Mouse (Mus musculus): ENCODE data around the gene Tmed10. TPM values are rescaled to one million over a fixed set of nuclear protein-coding genes. Genes with fewer than 3 reads are reported as not detected.

Gene Tmed10
- total RNA-seq, 2 experiments from 2014 or later, result 146 to 156 TPM

DNA sequence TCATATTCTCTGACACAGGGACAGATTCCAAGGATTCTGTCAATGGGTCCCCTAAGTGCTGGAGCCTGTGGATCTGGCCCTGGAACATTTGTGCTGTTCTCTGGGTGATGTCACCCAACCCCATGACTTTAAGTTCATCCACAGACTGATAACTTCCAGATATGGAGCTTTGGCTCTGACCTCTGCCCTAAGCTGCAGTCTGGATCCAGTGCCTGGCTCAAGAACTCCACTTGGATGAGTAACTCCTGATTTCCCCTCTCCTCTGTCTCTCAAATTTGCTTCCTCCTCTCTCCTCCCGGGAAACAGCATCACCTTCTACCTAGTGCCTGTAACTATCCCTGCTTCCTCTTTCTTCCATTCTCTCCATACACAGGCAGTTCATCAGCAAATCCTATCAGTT, 5.7 kb upstream of the Tmed10 start:
- DNase-seq (ENCODE audit: low spot score in 2 of 2), result no peak

DNA sequence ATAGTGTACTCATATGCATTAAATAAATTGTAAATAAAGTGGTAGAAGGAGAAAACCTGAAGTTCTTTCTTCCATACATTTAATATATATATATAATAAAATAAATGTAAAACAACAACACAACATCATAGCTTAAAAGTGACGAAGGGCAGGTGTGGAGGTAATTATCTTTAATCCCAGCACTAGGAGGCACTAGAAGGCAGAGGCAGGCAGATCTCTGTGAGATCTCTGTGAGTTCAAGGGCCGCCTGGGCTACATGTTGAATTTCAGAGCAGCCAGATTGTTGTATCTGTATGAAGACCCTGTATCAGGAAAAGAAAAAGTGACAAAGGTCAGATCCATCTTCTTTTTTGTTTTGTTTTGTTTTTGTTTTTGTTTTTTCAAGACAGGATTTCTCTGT, 3.6 kb upstream of the Tmed10 start:
- no peak for DNase-seq (ENCODE audit: low spot score in 2 of 2)

DNA sequence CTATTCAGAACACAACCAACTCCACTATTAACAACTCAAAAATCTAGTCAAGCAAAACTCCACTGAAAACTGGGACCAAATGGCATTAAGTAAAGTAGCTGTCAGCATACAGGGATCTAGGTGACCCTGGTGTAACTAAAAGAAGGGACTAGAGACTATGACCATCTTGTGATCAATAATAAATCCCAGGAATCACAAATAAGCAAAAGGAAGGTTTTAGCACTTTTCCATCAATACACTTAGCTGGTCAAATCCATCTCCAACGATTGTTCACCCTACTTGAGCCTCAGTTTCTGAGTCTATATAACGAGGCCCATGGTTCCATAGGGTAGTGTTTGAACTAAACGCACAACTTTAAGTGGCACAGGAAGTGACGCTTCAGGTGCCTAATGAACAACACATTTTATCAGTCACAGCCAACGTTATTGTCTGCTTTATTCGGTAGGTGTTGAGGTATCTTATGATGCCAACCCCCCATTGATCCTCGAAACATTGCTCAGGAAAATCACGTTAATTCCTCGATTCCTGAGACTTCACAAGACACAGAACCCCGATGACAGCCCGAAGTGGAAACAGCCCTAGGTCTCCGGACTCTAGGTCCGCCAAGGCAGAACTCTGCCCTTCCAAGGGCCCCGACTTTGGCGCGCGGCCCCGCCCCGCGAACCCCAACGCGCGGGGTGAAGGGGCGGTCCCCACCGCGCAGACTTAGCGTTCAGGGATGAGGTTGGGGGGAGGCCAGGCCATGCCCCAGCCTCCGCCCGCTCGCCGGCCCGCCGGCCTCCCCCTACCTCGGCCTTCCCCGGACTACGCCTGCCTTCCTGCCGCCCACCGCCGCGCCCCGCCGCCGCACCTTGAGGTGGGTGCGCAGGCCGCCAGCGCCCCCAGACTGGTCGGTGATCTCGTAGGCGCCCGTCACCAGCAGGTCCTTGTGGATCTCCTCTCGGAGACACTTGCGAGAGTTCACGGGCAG, 771 bp downstream of the Tmed10 start:
- peak in 1 of 2 experiments; percentile 64 for DNase-seq (ENCODE audit: low spot score in 2 of 2)

DNA sequence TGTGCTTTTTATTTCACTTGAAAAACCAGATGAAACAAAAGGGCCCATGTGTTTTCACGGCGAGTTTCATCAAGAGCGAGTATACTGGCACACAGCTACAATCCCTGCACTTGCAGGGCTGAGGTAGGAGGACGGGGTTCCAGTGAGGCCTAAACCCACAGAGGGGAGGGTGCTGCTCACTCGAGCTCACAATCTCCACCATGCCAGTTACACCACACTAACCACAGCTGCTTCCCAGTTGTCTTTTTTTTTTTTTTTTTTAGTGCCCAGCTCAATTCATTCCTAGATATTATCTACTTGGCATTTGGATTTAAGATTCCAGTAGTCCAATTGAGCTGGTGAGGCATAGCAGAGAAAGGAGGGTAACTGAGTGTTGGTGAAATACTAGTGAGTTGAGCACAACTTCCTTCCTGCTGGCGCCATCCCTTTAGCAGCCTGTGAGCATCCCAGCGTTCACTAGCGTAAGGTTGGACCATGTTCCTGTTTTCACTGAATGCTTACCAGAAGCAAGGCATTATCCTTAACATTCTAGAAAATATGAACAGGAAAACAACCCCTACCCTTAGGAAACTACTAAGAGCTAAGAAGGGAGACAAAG, 2.5 kb downstream of the Tmed10 start:
- DNase-seq (ENCODE audit: low spot score in 2 of 2), result no peak

DNA sequence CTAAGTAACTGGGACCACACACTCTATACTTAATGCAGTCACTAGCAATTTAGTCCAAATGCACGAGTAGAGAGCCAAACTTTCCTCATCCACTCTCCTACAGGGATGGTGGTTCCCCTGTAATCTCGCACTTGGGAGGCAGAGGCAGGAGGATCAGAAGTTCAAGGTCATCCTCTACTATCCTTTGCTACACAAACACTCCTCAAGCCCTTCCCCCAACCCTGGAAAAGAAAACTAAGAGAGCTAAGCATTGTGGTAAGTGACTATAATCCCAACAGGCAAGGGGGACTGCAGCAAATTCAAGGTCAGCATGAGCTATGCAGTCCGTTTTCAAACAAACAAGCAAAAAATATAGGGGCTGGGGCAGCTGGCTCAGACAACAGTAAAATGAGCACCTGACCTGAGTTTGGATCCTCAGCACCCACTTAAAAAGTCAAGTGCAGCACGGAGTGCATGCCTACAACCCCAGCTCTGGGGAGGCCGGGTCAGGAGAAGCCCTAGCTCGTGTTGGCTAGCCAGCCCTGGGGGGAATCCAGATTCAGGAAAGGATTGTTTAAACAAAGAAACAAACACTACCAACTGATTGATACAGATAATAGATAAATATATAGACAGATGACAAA, 6.1 kb downstream of the Tmed10 start:
- DNase-seq (ENCODE audit: low spot score in 2 of 2), result no peak

DNA sequence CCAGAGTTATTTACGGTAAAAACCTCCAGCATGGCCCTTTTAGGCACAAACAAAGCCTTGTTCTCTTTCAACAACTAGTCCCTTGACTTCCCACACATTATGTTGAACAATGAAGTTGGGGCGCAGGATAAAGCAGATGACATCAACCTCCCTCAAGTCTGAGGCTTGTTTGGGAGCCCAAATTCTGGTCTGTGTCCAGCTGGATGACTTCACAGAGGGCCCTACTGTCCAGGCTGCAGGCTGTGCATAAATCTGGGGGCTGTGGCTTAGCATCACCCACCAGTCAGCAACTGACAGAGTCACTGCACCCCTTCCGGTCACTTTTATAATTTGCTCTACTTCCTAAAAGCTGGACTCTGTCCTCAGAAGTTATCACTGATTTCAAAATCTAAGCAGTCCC, 8.4 kb downstream of the Tmed10 start:
- peak; percentile 22 to 56 for DNase-seq (ENCODE audit: low spot score in 2 of 2)

DNA sequence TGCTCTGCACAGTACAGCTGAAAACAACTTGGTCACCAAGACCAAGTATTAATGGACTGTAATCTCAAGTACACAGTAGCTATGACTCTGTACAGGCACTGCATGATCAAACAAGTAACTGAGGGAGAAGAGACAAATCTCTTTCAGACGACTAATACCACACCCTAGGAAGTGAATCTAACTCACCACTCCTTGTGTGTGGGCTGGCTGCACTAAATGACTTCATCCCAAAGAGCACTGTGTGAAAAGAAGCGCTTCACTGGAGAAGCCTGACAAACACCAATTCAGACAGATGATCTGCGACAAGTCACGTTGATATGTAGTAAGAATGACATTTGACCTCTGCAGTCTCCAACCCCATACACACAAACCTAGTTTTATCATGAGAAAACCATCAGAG, 12.1 kb downstream of the Tmed10 start:
- DNase-seq (ENCODE audit: low spot score in 2 of 2), result no peak

DNA sequence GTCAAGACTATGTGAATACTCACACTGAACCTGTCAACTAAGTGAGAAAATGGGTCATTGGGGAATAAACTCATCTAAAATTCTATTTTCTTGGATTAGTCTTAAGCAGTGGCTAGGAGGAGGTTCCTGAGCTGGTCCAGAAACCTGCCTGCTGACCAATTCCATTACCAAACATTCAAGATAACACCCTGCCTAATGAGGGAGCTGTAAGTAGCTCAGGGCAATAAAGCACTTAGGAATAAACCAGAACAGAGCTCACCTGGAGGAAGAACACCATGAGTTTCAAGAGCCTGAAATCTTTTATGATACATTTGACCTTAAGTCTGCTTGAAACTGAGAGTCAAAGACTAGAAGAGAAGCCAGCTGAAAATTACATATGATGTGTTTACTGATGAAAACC, 13.1 kb downstream of the Tmed10 start:
- no peak for DNase-seq (ENCODE audit: low spot score in 2 of 2)

DNA sequence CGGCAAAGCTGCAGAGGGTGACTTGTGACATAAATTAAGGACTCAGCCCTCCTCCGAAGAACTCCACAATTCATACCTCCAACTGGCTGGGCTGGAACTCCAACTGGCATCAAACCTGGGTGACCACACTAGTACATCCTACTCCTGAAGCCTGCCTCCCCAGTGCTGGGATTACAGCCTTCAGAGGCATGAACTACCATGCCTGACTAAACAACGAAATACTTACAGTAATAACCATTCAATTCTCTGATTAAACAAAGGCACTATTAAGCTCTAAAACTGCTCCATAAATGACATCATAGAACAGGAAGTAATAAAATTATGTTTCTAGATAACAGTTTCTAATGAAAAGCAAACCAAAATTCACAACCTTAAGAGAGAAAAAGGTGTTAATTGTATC, 13.5 kb downstream of the Tmed10 start:
- DNase-seq (ENCODE audit: low spot score in 2 of 2), result no peak

DNA sequence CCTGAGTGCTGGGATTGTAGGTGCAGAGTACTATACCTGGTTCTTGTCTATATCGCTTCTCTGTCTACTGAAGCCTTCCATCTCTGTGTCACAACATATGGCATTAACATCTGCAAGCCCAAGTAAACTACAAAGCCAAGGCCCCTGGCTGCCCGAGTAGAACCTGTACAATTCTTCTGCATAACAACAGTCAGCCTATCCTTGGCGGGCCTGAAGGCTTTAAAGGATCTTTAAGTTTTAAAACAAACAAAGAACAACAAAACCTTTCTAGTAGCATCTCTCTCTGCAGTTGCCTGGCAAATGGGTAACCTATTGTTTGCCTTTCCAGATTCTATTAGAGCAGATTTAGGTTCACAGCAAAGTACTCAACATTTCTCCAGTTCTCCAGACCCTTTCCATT, 20.6 kb downstream of the Tmed10 start:
- DNase-seq (ENCODE audit: low spot score in 2 of 2), result no peak

DNA sequence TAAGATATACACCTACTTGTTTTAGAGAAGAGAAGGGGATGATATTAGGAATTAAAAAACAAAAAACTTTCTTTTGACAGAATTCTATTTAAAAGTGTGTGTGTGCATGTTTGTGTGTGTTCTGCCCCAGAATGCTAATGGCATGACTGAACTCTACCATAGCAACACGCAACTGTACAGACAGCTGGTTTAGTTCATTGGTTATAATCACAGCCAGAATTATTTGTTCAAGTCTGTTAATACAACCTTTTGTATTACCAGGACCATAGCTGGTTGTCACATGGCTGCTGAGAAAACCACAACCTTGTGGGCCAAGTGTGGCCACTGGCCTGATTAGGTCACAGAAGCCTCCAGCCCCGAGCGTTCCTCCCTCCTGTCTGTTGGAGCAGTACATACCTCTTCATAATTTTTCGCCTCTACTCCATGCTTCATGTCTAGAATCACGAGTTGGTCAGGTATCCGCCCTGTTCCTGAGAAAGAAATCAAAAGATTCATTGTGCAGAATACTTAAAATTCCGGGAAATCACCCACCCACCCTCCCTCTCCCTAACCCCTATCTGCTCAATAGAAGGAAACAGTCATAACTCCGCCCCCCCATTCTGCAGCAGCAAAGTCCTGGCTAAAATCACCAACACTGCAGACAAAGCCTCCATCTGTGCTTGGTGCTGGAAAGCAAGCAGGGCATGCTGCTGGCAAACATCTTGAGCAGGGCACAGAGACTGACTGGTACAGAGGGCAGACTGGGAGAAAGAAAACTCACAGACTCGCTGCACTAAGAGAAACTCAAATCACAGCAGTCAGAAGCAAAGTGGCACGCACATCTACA, 24.0 kb downstream of the Tmed10 start:
- peak; percentile 60 to 86 for DNase-seq (ENCODE audit: low spot score in 2 of 2)

DNA sequence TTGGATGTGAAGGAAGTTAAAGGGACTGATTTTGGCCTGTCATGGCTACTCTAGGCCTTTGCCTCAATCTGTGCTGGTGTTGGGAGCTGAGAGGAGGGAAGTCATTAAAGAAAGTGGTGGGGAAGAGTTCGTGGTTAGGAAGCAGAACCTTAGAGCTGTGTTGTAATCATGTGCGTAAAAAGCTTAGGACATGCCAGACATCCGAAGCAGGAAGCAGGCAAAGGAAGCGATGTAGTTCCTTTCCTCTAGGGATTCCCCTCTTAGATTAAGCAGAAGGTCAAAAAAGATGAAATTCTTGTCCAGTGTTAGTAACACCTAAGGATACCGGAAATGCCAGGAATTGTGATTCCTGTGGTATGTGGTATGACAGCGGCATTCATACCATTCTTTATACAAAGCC, 26.3 kb downstream of the Tmed10 start:
- DNase-seq (ENCODE audit: low spot score in 2 of 2), result no peak

DNA sequence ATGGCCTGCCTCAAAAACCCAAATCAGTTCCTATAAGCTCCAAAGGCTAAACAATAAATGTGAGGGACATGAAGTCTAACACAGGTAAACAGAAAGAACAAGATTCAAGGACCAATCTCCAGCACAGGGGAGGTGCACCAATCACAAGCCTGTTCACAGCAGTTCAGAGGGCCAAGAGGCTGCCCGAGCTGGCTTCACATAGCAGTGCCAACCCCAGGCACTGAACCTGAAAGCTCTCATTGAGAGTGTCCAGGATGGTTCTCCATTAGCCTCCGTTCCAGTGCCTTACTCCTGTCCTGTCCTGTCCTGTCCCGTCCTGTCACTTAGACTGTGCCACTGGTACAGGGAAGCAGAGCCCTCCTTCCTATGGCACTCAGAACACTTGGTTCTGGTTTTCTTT, 27.5 kb downstream of the Tmed10 start:
- DNase-seq (ENCODE audit: low spot score in 2 of 2), result no peak

DNA sequence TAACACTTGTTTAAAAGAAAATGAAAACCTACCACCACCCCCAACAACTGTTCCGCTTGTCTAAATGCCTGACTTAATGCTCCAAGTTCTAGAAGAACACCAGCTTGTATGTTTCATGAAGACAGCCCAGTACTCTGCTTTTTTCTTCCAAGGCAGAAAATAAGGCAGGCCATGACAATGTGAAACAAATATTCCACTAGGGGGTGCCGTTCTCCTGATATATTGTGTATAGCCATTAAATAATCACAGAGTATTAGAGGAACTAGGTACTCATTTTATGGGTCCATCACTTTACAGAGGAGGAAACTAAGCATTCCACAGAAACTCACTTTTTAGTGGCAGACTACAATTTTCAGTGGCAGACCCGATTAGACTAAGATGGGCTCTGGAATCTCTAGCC, 28.3 kb downstream of the Tmed10 start:
- DNase-seq (ENCODE audit: low spot score in 2 of 2), result peak; percentile 41 to 86

DNA sequence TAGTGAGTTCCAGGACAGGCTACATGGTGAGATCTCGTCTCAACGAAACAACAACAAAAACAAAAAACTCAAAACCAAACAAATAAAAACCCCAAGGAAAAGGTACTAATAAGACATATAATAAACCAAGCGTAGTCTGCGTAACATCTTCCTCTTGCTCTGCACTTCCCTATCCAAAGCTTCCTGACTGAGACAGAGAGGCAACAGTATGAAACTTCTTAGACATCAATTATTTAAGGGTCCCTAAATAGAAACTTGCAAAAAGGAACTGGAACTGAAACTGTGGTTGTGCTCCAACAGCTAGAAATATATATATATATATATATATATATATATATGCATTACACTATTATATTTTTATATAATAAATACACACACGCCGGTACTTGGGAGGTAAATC, 29.1 kb downstream of the Tmed10 start:
- no peak for DNase-seq (ENCODE audit: low spot score in 2 of 2)

DNA sequence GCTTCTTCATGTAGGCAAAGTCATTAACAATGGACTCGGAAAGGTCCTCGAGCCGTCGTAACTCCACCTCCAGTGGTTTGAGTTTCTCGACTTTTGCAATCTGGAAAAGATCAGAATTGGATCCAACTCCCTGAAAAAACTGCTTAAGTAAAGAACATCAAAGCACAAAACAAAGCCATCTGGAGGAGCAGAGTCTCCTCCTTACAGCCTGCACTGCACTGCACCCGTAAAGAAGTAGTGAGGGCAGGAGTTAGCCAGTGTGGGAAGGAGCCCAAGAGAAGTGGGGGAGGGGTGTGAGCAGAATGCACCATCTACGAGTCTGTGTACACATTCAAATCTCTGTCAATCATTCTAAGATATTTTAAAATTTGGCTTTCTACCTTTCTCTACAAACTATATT, 30.4 kb downstream of the Tmed10 start:
- no peak for DNase-seq (ENCODE audit: low spot score in 2 of 2)

DNA sequence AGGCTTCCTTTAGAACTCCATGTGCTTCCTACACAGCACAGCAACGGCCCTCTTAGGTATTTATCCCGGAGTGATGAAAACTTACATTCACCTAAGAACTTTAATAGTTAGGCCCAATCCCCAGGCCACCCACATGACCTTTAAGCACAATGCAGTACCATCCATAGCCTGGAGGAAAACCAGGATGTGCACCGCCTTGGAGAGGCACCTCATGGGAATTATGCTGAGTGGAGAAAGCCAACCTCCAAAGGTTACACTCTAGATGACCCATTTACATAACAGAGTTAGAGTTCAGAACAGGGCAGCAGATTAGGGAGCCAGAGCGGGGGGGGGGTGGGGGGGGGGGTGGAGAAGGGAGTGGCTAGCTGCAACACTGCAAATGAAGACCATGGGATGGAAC, 32.3 kb downstream of the Tmed10 start:
- no peak for DNase-seq (ENCODE audit: low spot score in 2 of 2)

DNA sequence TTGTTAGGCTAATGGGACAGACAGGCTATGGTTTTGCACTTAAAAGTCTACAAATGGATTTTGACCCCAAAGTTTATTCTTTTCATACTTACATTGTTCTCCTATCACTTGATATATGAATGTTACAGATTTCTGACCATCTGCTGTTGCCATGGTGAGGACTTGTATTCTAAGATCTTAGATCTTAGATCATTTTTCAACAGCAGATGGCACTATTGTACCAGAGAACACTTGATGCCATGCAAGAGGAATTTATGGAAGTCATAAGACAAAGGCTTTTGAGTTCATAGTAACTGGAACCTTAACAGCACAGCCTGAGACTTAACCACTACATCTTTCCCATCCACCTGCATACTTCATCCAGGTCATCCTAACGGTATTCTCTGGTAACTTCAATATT, 33.5 kb downstream of the Tmed10 start:
- peak in 1 of 2 experiments; percentile 79 for DNase-seq (ENCODE audit: low spot score in 2 of 2)

DNA sequence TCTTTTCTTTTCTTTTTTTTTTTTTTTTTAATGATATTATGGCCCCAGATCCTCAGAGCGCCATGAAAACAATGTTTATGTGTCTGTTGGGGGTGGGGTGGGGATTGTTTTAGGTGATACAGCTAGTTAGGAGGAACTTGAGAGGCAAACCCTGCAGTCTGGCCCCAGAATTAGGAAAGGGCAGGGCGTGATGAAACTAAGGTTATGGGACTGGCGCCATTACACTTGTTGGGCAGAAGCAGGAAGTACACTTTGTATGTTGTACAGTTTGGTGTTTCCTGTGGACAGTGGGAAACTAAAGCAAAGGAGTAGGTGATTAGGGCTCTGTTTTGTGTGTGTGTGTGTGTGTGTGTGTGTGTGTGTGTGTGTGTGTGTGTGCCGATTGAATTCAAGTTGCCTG, 34.7 kb downstream of the Tmed10 start:
- DNase-seq (ENCODE audit: low spot score in 2 of 2), result no peak

DNA sequence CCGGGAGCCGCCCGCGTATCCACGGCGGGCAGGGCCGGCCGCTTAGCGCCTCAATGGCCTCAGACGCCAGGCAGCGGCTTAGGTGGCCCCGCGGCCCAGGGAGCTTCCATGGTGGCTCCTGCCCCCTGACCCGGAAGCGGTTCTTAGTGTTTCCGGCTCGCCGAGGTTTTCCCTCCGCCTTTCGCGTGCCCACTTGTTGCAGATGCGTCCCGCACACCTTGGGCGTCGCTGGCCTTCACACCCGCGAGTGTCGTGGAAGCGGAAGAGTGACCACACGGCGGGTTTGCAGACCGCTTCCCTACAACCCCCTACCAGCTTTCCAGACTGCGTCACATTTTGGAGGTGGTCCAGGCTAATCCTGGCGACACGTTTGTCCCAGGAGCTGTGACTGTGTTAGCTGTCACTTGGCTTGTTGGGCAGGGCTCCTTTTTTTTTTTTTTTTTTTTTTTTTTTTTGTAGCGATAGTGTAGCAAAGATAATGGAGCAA, 35.4 kb downstream of the Tmed10 start, which contains the start of gene Nek9:
Gene Nek9 (minus strand): TSS at position 120 of the 487 bp plus-strand sequence.
- DNase-seq (ENCODE audit: low spot score in 2 of 2), result peak; percentile 93

DNA sequence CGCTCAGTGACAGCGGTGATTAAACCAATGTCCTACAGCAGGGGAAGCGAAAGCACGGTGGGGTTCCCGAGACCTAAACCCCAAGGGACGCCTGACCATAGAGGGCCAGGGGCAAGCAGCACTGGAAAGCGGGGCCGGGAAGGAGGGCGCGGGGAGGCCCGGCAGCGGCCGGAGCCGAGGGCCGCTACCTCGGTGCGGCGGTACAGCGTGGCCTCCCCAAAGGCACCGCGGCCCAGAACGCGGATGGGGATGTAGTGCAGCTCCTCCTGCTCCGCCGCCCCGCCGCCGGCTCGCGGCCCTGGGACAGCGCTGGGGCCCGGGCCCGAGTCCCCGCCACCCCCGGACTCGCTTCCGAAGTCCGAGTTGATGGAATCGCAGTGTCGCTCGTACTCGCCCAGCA, 35.8 kb downstream of the Tmed10 start:
- DNase-seq (ENCODE audit: low spot score in 2 of 2), result no peak

Data from layer of hippocampus, postnatal 14 days (tissue).